Mouse (Mus musculus) forelimb bud, embryonic 11.5 days (tissue): ENCODE results near the gene Inafm1.
A peak's percentile ranks its signal among the peaks of the same experiment; 100 is the strongest.
"Not testable (repeated sequence)": the region's sequence is repeated elsewhere in the genome, so short reads cannot be mapped to it uniquely, and the experiment has no call there.

Source experiments
- DNase-seq: peaks from one replicate; pipeline ENCODE4 v3.0.0-alpha.2; 2012; ENCODE audit warnings: low read depth, low spot score

The Inafm1 gene

DNA sequence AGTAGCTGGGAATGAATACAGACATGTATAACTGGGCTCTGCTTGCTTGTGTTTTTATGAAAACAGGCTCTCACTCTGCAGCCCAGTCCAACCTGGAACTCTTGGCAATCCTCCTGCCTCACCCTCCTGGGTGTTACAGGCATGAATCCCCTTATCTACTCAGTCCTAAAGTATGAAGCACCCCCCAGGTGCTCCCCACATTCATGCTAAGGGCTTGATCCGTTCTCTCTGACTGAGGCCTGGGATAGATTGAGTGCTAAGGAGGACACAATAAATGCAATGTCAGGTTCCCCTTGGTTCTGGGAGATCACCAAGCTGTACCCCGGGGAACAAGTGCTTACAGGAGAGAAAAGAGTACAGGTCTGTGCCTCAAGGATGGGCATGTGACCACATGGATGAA, 24.2 kb upstream of the Inafm1 start:
- DNase-seq: no peak

DNA sequence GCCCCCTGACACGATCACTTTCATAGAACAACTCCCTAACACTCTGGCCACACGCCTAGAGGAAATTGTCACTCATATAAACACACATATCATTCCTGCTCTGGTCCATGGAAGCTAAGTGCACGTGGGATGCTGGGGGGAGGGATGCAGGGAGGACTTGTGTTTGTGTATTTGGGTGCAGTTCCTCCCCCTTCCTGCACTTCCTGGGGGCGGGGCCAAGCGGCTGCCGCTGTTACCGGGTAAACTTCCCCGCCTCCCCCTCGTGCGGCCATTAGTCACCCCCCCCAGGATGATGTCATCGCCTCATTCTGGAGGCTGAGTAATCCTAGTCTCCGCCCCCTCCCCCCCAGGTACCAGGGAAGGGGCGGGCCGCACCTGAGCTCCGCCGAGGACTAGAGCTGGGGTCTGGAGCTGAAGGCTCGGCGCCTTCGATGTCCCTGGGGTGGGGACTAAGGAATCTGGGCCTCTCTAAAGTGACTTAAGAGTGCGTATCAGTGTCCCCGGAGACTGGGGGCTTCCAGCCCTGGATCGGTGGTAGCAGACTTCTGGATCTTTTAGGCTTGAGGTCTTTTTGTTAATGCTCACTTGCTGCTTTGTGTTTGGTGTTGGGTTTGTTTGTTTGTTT, 23.5 kb upstream of the Inafm1 start:
- peak; percentile 79 for DNase-seq

DNA sequence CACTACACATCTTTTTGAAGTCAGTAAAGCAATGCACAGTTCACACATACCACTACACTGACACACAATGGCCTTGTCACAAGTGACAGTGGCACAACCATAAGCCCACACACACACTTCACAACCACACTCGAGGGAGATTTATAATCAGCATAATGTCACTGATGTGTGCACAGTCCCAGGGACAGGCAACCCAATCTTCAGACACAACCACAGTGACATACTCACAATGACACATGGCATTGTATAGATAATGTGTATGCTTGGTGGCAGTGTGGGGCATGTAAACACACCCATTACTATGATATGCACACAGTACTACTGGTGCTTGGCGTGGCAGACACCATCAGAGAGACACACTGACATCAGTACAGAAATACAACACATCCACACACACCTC, 22.7 kb upstream of the Inafm1 start:
- no peak for DNase-seq

DNA sequence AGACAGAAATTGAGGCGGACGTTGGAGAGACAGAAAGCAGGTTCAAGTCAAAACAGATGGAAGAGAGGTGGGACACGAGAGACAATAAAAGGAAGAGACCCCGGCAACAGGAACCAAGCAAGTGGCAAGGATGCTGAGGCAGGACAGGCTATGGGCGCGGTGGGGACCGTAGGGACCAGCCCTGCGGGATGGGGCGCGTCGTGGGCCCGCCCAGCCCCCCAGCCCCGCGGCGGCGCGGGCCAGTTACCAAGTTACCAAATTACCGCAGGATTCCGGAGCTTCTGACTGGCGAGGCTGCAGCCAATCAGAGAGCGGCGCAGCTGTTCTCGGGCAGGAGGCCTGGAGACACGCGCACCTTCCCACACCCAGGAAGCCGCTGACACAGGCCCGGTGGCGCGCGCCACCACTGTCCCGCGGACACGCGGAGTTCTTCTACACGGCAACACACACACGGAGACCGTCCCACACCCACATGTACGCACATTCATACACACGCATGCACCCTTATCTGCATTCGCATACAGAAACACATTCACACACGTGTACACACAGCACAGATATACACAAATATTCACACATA, 22.0 kb upstream of the Inafm1 start:
- DNase-seq: peak; percentile 68

DNA sequence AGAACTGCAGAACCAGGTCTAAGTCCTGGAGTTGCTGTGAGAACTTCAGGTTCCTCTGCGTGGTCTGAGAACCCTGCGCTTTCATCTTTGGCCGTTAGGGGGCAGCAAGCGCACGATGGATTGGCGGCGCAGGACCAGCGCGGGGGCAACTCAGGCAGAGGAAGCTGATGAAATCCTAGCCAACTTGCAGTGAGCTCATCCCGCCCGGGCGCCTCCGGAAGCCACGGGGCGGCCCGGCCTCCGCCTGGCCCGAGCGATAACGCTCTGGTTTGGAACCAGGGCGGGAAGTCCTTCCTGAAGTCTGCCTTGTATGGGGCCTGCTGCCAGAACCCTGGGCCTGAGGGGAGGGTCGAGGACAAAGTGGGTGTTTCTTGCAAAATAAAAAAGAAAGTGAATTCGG, 21.4 kb upstream of the Inafm1 start:
- DNase-seq: peak; percentile 94

DNA sequence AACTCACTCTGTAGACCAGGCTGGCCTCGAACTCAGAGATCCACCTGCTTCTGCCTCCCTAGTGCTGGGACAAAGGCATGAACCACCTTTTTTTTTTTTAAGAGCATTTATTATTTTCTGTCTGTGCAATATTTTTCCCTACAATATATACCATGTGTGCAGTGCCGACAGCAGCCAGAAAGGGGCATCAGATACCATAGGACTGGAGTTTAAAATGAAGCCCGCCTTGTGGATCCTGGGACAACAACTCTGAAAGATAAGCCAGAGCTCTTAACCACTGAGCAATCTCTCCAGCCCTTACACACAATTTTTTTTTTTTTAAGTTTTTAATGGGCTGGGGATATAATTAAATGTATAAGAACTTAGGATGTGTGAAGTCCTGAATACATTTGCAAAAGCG, 20.9 kb upstream of the Inafm1 start:
- DNase-seq: no peak

DNA sequence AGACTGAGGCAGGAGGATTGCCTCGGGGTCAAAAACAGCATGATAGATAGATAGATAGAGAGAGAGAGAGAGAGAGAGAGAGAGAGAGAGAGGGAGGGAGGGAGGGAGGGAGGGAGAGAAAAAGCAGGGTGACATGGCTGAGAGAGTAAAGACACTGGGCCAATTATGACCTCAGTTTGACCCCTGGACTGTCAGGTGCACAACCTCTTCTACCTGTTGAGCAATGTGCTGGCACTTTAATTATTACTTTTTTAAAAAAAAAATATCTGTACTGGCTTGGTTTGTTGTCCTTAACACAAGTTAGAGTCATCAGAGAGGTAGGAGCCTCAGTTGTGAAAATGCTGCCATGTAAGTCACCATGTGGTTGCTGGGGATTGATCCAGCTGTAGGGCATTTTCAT, 14.4 kb upstream of the Inafm1 start:
- DNase-seq: no peak

DNA sequence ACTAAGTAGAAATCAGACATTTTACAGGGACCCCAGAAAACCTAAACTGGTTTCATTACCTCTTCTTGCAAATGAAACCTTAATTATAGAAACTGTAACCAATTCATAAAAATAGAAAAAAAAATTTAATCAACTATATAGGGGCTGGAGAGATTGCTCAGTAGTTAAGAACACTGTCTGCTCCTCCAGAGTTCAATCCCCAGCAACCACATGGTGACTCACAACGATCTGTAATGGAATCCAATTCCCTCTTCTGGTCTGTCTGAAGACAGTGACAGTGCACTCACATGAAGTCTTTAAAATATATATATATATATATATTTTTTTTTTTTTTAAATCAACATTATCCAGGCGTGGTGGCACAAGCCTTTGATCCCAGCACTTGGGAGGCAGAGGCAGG, 13.6 kb upstream of the Inafm1 start:
- no peak for DNase-seq

DNA sequence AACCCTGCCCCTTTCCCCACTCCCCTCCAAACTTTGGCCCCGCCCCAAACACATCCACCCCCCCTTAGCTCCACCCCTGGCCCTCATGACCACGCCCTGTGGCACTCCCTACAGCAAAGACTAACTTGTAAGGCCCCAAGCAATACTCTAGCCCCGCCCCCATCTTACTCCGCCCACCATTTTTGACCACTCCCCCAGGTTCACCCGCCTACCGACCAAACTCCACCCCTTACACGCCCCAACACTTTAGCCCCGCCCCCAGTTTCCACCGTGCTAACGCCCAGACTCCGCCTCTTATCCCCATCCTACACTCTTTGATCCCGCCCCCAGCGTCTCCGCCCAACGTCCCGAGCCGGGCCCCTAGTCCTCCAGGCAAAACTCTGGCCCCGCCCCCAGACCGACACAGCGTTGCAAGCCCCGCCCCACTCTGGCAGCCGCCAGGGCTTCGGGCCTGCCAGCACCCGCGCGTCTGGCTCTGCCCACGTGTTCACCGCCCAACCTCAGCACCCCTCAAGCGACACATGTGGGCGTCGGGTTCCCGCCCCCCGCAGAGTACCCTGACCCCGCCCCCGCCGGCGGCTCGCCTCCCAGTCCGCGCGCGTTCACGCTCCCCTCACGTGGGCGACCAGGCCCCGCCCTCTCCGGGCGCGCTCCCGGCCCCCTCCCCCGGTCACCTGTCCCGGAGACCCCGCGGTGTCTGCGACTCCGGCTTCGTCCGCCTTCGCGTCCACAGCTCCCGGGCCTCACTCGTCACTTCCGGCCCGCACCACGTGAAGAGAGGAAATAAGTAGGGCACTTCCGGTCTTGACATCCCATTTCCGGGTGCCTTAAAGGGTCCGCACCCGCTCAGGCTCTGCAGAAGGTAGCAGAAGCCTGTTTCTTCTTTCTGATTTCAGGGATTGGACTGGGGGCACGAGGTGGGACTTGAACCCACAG, 12.9 kb upstream of the Inafm1 start, which contains the start of gene Ccdc9:
Gene Ccdc9 (minus strand): TSS at position 770 of the 936 bp plus-strand sequence.
- DNase-seq: peak; percentile 98

DNA sequence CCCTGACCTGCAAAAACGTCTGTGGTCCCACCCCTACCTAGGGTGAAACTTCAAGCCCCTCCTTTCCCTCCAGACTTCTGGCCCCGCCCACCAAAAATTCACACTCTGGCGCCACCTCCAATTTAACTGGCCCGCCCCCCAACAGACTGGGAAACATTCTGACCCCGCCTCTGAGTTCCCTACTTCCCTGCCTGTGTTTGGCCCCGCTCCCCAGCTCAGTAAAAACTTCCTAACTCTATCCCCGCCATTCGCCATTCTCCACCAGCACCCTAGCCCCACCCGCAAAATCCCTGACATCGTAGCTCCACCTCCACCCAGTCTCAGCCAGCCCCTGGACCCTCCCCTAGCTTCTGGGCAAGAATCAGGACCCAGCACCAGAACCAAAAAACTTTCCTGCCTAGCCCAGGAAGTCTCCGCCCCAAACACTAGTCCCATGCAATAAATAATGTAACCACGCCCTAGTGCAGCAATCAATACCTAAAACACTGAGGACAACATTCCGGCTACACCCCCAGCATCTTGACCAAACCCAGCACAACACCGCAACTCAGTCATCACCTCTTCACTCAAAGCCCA, 12.1 kb upstream of the Inafm1 start:
- peak; percentile 52 for DNase-seq

DNA sequence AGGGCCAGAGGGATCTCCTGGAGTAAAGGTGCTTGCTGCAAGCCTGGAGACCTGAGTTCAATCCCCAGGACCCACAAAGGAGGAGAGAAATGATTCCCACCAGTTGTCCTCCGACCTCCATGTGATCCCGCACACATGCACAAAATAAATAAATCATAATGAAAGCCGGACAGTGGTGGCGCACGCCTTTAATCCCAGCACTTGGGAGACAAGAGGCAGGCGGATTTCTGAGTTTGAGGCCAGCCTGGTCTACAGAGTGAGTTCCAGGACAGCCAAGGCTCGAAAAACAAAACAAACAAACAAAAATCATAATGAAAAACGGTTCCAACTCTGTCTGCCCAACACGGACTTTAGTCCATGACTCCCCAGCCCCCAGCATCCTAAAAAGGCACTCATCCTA, 11.5 kb upstream of the Inafm1 start:
- no peak for DNase-seq

DNA sequence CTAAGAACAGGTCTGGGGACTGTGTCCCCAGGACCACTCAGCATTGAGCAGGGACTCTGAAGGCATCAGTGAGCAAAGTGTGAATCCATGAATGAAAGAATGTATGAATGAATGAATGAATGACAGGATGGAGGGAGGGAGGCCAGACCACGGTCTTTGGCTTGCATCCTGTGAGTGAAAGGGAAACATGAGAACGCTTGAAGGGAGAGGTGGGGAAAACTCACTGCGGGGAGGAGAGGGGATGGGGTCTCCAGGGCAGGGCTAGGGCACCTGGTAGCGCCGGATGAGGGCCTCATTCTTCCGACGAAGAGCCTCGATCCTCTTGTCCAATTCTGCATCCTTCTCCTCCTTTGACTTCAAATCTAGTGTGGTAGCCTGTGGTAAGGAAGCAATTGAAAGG, 10.6 kb upstream of the Inafm1 start:
- no peak for DNase-seq

DNA sequence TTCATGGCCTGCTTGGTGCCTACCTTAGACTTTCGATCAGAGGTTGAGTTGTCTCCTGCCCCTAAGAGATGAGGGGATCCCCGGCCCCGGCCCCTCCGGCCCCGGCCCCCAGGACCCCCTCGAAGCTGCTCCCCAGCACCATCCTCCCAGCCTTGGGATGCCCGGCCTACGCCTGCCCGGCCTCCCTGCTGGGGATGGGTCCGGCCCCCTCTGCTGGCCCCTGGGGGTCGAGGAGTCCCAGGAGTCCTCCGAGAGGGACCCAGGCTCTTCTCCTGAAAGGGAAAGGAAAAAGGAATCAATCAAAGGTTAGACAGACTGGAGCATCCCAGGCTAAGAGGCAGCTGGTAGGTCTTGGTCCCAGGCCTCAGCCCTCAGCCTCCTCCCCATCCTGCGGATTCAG, 8.9 kb upstream of the Inafm1 start:
- DNase-seq: no peak

DNA sequence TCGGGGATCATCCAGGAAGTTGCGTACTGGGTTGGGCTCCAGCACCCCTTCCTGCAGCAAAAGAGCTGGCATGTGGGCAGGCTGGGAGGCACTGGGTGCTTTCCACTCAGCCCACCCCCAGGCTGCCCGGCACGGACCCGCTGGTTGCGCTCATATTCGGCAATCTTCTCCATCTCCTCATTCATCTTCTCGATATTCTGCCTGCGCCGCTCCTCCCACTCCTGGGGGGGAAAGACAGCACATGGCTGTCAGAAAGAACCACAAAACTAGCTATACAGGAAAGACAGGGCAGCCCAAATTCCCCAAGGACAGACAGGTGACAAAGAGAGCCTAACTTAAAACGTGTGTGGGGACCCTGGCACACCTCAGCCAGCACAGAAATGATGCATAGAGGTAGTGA, 7.3 kb upstream of the Inafm1 start:
- DNase-seq: no peak

DNA sequence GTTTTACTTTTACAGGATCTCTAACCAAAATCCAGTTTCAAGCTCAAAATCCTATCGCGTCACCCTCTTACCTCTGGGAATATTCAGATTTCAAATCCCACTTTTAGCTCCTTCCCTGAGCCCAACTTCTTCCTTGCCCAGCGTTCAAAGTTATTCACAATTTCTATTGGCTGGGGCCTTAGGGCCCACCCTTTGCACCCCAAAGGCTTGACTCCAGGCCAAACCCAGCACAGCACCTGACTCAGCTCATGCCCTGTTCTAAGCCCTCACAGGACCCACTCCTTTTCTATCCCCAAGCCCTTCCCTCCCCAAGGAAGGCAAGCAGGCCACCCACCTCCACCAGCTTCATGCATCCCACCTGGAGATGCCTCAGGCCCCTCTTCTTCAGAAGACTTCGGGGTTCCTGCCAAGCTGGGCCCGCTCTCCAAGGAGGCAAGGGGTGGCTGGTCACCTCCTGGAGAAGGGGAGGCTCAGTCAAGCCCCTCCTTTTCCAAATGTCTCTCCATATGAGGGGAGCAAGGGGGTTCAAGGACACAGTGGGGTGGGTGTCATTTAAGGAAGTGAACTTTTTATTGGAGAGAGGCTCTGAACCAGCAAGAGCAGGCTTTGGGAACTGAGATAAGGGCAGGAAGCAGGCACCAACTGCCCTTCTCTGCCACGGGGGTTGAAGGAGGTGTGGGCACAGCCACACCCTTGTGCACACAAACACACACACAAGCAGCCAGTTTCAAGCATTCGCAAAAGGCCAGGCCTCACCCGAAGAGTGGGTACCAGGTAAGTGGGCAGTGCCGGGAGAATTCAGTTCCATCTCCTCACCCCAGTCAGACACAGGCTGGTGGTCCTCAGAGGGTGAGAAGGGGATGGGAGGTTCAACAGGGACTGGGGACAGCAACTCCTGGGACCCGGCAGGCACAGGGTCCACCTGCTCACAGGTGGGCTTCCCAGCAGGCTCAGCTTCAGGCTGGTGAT, 1.8 kb upstream of the Inafm1 start:
- DNase-seq: no peak

DNA sequence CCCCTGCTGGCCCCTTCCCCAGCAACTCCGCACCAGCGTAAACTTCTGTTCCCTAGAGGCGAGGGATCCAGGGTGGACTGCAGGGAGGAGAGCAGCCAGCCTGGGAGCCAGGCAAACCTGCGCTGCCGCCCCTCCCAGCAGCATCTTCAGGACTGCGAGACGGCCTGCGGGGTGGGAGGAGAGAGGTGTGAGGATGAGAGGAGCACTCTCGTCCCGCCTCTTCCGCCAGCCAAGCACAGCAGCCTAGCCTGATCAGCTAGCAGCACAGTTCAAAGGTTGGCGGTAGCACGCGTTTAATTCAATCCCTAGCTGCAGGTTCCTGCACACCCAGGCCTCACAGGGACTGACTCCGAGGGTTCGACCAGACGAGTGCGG, 336 bp upstream of the Inafm1 start:
- no peak for DNase-seq

DNA sequence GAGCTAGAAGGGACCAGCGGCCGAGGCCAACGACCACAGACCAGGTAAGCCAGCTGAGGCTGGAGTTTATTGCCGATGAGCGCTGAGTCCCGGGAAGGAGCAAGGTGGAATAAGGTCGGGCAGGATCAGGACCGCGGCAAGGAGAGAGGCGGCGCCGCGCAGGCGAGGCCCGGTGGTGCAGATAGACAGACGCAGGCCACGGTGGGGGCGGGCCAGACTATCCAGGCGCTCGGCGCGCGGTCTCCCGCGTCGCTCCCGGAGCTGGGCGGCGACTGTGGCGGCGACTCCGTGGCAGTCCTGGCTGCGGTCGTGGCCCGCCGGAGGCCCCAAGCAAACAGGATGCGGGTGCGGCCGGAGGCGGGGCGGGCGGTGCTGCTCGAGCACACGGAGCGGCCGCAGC, 736 bp downstream of the Inafm1 start:
- DNase-seq: peak; percentile 45

DNA sequence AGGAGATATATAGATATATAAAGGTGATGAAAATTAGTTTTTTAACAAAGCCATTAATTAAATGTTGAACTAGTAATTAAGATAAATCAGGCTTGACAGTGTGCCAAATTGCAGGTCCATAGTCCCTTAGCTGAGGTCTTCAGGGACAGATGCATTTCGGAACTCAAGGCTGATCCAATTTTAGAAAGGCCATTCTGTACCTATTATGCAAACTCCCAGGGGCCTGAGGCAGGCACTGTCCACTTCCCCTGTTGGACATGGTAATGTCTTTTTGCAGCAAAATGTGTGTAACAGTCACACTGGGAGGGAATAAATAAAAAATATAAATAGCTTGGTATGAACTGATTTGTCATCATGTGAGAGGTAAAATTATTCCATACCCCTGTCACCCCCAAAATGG, 2.3 kb downstream of the Inafm1 start:
- DNase-seq: no peak

DNA sequence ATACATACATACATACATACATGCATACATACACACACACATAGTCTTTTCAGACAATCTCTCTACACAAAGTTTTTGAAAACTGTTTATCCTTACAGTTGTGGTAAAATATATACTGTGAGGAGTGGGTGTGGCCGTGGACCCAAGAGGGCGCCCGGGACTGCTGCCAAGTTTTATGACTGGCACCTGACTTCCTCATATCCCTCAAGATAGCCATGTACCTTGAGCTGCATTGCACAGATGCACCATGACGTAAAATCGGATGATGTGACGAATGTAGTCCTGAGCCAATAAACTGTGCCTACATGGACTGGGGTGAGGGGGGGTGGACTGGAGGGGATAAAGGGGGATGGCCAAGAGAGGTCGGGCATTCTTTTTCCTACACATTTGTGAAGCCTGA, 6.8 kb downstream of the Inafm1 start:
- not testable (repeated sequence) for DNase-seq

DNA sequence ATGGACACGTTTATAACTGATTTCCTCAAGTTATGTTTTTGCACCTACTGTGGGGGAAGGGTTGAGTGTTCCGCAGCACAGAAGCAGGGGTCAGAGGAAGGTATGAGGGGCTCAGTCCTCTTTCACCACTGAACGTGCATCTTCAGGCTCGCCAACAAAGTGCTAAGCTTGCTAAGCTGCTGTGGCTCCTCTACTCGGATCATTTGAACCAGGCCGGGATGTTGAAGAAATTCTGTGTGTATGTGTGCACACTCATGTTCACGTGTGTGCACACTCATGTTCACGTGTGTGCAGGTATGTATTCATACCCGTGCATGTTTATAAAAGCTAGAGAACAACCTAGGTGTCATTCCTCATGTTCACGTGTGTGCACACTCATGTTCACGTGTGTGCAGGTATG, 7.6 kb downstream of the Inafm1 start:
- no peak for DNase-seq

DNA sequence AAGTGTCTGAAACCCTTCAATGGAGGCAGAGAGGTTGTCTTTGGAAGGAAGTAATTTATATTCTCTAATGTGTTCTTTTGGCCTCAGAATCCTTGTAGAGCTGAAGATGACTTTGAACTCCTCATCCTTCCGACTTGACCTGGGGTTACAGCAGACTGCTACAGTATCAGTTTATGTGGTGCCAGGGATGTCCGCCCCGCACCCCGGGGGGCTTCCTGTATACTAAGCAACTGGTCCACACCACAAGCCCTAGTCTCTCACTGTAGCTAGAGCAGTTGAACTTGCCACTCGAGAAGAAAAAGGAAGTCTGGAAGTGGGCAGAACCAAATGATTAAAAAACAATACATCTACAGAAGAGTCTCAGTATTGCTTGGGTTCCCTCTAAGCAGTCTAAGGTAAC, 9.6 kb downstream of the Inafm1 start:
- DNase-seq: no peak
